Mouse (Mus musculus) limb, embryonic 12.5 days (tissue): ENCODE data around the gene Sdc3. TPM values are rescaled to one million over a fixed set of nuclear protein-coding genes. Genes with fewer than 3 reads are reported as not detected.

ENCODE experiments used
- ATAC-seq: fragments of 200-750 bp; cut with Nextera tagmentation; 2 replicates; pipeline ENCODE4 v1.8.0; 2017; ENCODE audit warnings: low read depth, moderate TSS enrichment; ENCODE audit not compliant: insufficient number of reproducible peaks, insufficient read depth, low FRiP score, low TSS enrichment
- H3K27ac ChIP-seq: fragments of 300-500 bp; sonication (generic); 2 replicates; pipeline ENCODE4 v1.5.1; 2016; ENCODE audit warnings: mild to moderate bottlenecking, moderate library complexity
- H3K27me3 ChIP-seq: fragments of 300-500 bp; sonication (generic); 2 replicates; pipeline ENCODE4 v1.6.1; 2016; ENCODE audit warnings: mild to moderate bottlenecking, moderate library complexity
- H3K36me3 ChIP-seq: fragments of 300-500 bp; sonication (generic); 2 replicates; pipeline ENCODE4 v1.6.1; 2016; ENCODE audit warnings: mild to moderate bottlenecking, moderate library complexity
- H3K4me1 ChIP-seq: fragments of 300-500 bp; sonication (generic); replicated peaks from 2 replicates; pipeline ENCODE4 v1.6.1; 2016
- H3K4me2 ChIP-seq: fragments of 300-500 bp; sonication (generic); 2 replicates; pipeline ENCODE4 v1.6.1; 2016; ENCODE audit warnings: mild to moderate bottlenecking, moderate library complexity
- H3K4me3 ChIP-seq: fragments of 300-500 bp; sonication (generic); replicated peaks from 2 replicates; pipeline ENCODE4 v1.5.1; 2016; ENCODE audit warnings: mild to moderate bottlenecking
- H3K9ac ChIP-seq: fragments of 300-500 bp; sonication (generic); replicated peaks from 2 replicates; pipeline ENCODE4 v1.6.1; 2016; ENCODE audit warnings: mild to moderate bottlenecking, moderate library complexity
- H3K9me3 ChIP-seq: fragments of 300-500 bp; sonication (generic); 2 replicates; pipeline ENCODE4 v1.6.1; 2016; ENCODE audit warnings: mild to moderate bottlenecking, moderate library complexity
- WGBS: fragments of 180-500 bp; shearing (Covaris S2); methylation state at CpG from one replicate; pipeline ENCODE4 v1.1.7; 2016; 5-methylcytosine and 5-hydroxymethylcytosine counted together
- polyA plus RNA-seq: library from polyadenylated mRNA; unstranded; fragments of >200 nt; fragmentation: Nextera tagmentation; extraction: Ambion mirVana; gene quantifications from 2 replicates; pipeline ENCODE4 v1.2.1, GENCODE M21; 2016

Sdc3 gene
- polyA plus RNA-seq, 1 experiment from 2014 or later: 30.6 TPM

- ATAC-seq: no peak
- Histone ChIP-seq H3K4me3 (no peak overlapping the region), H3K27me3 (no peaks in the 10 kb centered on the region), H3K36me3 (no peaks in the 10 kb centered on the region), H3K27ac (no peak overlapping the region), H3K9ac (0 out of 2 replicates have a peak overlapping the region, but pooled peaks have one; percentile 14), H3K4me1 (peaks cover 37% of the 10 kb centered on the region), H3K4me2 (no peak overlapping the region), H3K9me3 (no peaks in the 10 kb centered on the region)
- 65% methylated on average over 7 of the region's 7 CpGs for WGBS
Observed at GRCm38 (mm10) chr4:130804771-130805361, 12.5 kb downstream of the Sdc3 start.

- H3K27ac ChIP-seq: no peak overlapping the region
- no peak for ATAC-seq
Observed at GRCm38 (mm10) chr4:130805746-130806145, 13.4 kb downstream of the Sdc3 start.

DNA sequence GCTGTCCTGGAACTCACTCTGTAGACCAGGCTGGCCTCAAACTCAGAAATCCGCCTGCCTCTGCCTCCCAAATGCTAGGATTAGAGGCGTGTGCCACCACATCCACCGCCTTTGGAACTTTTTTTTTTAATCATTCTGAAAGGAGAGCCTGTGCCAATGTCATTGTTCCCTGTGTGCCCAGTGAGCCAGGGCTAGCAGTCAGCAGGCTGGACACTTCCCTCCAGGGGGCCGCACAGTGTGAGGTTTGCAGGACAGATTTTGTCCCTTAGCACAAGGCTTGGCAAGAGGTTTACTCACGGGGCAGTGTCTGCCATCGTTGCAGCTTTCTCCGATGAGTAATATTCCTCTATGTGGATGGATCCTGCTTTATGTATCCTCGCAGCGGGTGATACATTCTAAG is 14.4 kb downstream of the Sdc3 start:
- no peaks in the 10 kb centered on the region for H3K9me3 ChIP-seq
- H3K4me1 ChIP-seq: peaks cover 42% of the 10 kb centered on the region
- H3K4me3 ChIP-seq: no peak overlapping the region
- H3K36me3 ChIP-seq: no peaks in the 10 kb centered on the region
- H3K27me3 ChIP-seq: no peaks in the 10 kb centered on the region
- no peak overlapping the region for H3K27ac ChIP-seq
- H3K4me2 ChIP-seq: no peak overlapping the region
- 95% methylated on average over 9 of the region's 9 CpGs for WGBS
- no peak overlapping the region for H3K9ac ChIP-seq
- no peak for ATAC-seq

More at GRCm38 (mm10) chr4:130805746-130806145, 13.4 kb downstream of the Sdc3 start:
- 85% methylated on average over 7 of the region's 7 CpGs for WGBS
- Histone ChIP-seq H3K4me1 (peaks cover 36% of the 10 kb centered on the region), H3K27me3 (no peaks in the 10 kb centered on the region), H3K4me2 (no peak overlapping the region), H3K36me3 (no peaks in the 10 kb centered on the region), H3K9ac (no peak overlapping the region), H3K4me3 (no peak overlapping the region), H3K9me3 (no peaks in the 10 kb centered on the region)

DNA sequence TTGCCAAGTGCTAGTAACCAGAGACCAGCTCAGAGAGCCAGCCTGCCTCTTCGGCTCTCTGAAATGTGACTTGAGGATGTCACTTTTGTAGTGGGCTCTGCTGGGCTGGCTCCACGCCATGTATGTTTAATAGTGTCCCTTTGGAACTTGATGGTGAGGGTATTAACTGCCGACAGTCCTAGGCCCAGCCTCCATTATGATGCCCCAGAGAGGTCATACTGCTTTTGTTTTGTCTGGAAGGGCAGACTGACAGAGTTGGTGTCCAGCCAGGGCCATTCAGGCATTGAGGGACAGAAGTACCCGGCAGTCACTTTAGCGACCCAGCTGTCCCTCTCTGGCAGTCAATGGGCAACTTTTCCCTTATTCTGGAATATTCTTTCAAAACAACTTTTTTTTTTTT is 17.4 kb downstream of the Sdc3 start:
- Histone ChIP-seq H3K4me3 (no peak overlapping the region), H3K36me3 (no peaks in the 10 kb centered on the region), H3K4me2 (no peak overlapping the region), H3K9ac (no peak overlapping the region), H3K9me3 (no peaks in the 10 kb centered on the region), H3K4me1 (peaks cover 22% of the 10 kb centered on the region), H3K27me3 (no peaks in the 10 kb centered on the region), H3K27ac (no peak overlapping the region)
- ATAC-seq: no peak
- 75% methylated on average over 5 of the region's 5 CpGs for WGBS

DNA sequence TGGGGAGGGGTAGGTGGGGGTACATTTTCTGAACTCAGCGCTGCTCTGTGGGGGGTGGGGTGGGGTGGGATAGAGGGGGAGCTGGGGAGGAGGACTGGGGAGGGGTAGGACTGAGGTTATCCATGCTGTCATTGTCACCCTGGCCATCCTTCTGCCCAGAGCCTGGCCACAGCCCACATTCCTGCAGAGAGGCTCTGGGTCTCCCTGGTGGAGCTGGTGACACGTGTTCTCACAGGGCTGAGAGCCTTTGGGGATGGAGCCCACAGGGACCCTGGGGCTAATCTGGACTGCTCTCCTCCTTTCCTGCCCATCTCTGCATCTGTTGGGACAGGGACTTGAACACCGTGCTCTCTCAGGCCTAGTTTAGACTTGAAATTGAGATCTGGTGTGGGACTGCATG is 18.5 kb downstream of the Sdc3 start:
- H3K4me1 ChIP-seq: peaks cover 13% of the 10 kb centered on the region
- 34% methylated on average over 2 of the region's 3 CpGs for WGBS

GRCm38 (mm10) chr4:130811385-130811784 is 19.0 kb downstream of the Sdc3 start:
- no peaks in the 10 kb centered on the region for H3K36me3 ChIP-seq
- H3K27me3 ChIP-seq: no peaks in the 10 kb centered on the region
- ATAC-seq: no peak
- H3K4me3 ChIP-seq: no peak overlapping the region
- no peaks in the 10 kb centered on the region for H3K9me3 ChIP-seq
- no peak overlapping the region for H3K27ac ChIP-seq
- no peak overlapping the region for H3K4me2 ChIP-seq
- 59% methylated on average over 7 of the region's 7 CpGs for WGBS
- H3K9ac ChIP-seq: no peak overlapping the region
- peaks cover 13% of the 10 kb centered on the region for H3K4me1 ChIP-seq

More for the DNA sequence above, 18.5 kb downstream of the Sdc3 start:
- no peak for ATAC-seq
- Histone ChIP-seq H3K27ac (no peak overlapping the region), H3K9me3 (no peaks in the 10 kb centered on the region), H3K4me3 (no peak overlapping the region), H3K9ac (no peak overlapping the region), H3K4me2 (no peak overlapping the region), H3K36me3 (no peaks in the 10 kb centered on the region), H3K27me3 (no peaks in the 10 kb centered on the region)

DNA sequence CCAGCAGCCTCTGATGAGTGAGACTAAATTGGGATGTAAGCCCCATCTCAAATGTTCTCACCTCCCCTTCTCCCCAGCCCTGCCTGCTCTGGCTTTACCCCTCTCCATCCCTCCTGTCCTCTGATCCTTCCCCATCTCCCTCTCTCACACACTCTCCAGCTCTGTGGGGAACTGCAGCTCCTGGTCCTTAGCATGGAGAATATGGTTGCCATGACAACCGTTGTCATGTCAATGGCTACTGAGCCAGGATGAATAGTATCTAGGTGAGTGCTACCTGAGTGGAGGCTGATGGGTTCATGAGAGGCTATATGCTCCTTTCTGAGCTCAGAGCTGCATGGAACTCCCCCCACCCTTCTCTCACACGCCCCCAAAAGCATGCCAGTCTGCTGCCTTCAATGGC is 21.6 kb downstream of the Sdc3 start:
- Histone ChIP-seq H3K9me3 (no peaks in the 10 kb centered on the region), H3K27me3 (no peaks in the 10 kb centered on the region), H3K36me3 (peaks cover 12% of the 10 kb centered on the region), H3K27ac (no peak overlapping the region), H3K4me2 (no peak overlapping the region), H3K9ac (no peak overlapping the region), H3K4me3 (no peak overlapping the region), H3K4me1 (peaks cover 13% of the 10 kb centered on the region)
- no peak for ATAC-seq
- 66% methylated on average over 2 of the region's 2 CpGs for WGBS

GRCm38 (mm10) chr4:130814742-130815330 is 22.5 kb downstream of the Sdc3 start:
- H3K4me2 ChIP-seq: no peak overlapping the region
- H3K4me3 ChIP-seq: no peak overlapping the region
- no peaks in the 10 kb centered on the region for H3K9me3 ChIP-seq
- 65% methylated on average over 8 of the region's 8 CpGs for WGBS
- H3K4me1 ChIP-seq: 0 out of 2 replicates have a peak, but pooled peaks cover 9% of the 10 kb centered on the region
- no peak for ATAC-seq
- no peaks in the 10 kb centered on the region for H3K27me3 ChIP-seq
- H3K36me3 ChIP-seq: peaks cover 20% of the 10 kb centered on the region
- H3K9ac ChIP-seq: no peak overlapping the region
- H3K27ac ChIP-seq: no peak overlapping the region

DNA sequence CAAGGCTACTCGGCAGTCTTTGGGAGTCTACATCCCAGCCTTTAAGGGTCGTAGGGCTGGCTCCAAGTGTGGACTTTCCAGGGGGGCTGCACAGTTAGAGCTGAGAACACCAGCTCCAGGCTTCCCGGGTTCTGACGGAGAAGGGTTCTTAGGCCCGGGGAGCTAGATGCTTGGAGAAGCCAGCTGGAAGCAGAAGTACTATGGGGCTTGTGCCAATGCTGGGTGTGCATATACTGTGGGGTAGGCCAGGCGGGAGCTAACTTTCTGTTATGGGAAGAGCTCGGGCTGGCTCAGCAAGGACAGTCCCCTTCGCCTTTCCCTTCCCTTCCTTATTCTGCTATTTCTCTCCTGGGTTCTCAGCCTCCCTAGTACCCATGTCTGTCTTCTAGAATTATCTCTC is 23.5 kb downstream of the Sdc3 start:
- 0 out of 2 replicates have a peak, but pooled peaks cover 7% of the 10 kb centered on the region for H3K4me1 ChIP-seq
- WGBS: 81% methylated on average over 8 of the region's 8 CpGs
- H3K9ac ChIP-seq: no peak overlapping the region
- no peak overlapping the region for H3K27ac ChIP-seq
- ATAC-seq: no peak
- H3K27me3 ChIP-seq: no peaks in the 10 kb centered on the region
- no peak overlapping the region for H3K4me3 ChIP-seq
- H3K9me3 ChIP-seq: no peaks in the 10 kb centered on the region
- H3K4me2 ChIP-seq: no peak overlapping the region
- H3K36me3 ChIP-seq: peaks cover 21% of the 10 kb centered on the region

DNA sequence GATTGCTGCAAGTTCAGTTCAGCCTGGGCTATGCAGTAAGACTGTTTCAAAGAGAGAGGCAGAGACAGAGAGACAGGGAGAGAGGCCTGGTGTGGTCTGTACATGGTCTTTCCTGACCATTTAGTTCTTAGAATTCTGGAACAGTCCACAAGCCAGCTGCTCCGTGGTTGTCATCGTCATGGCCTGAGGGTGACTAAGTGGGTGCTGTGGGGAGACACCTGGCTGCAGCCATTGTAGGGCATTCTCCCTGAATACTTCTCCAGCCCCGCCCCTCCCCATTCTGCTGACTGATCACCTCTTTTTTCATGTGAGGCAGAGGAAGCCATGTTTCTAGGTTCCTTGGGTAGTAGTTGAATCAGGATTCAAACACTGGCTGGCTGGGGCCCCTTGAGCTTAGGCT is 27.5 kb downstream of the Sdc3 start:
- no peak overlapping the region for H3K9ac ChIP-seq
- H3K27ac ChIP-seq: no peak overlapping the region
- H3K4me1 ChIP-seq: no peaks in the 10 kb centered on the region
- H3K9me3 ChIP-seq: no peaks in the 10 kb centered on the region
- 82% methylated on average over 3 of the region's 3 CpGs for WGBS
- peaks cover 57% of the 10 kb centered on the region for H3K36me3 ChIP-seq
- ATAC-seq: no peak
- no peak overlapping the region for H3K4me2 ChIP-seq
- H3K4me3 ChIP-seq: no peak overlapping the region
- H3K27me3 ChIP-seq: no peaks in the 10 kb centered on the region

GRCm38 (mm10) chr4:130820594-130821255 is 28.4 kb downstream of the Sdc3 start:
- H3K4me2 ChIP-seq: no peak overlapping the region
- H3K9ac ChIP-seq: no peak overlapping the region
- WGBS: 83% methylated on average over 7 of the region's 7 CpGs
- H3K27ac ChIP-seq: 0 out of 2 replicates have a peak overlapping the region, but pooled peaks have one; percentile 29
- no peak overlapping the region for H3K4me3 ChIP-seq
- no peaks in the 10 kb centered on the region for H3K9me3 ChIP-seq
- no peak for ATAC-seq
- no peaks in the 10 kb centered on the region for H3K4me1 ChIP-seq
- H3K36me3 ChIP-seq: peaks cover 66% of the 10 kb centered on the region
- no peaks in the 10 kb centered on the region for H3K27me3 ChIP-seq
